Mouse (Mus musculus) stomach, postnatal 0 days (tissue): Measurements from ENCODE around the gene Nxpe3. TPM values are rescaled to one million over a fixed set of nuclear protein-coding genes. Genes with fewer than 3 reads are reported as not detected.
A peak's percentile ranks its signal among the peaks of the same experiment; 100 is the strongest.

Source experiments
- ATAC-seq: fragments of 200-750 bp; cut with Nextera tagmentation; 2 replicates; pipeline ENCODE4 v1.8.0; 2017; ENCODE audit not compliant: low FRiP score, low TSS enrichment
- DNase-seq: peaks from one replicate; pipeline ENCODE4 v3.0.0-alpha.2; 2016; ENCODE audit warnings: low spot score
- H3K27ac ChIP-seq: fragments of 300-500 bp; sonication (generic); replicated peaks from 2 replicates; pipeline ENCODE4 v1.5.1; 2014; ENCODE audit warnings: mild to moderate bottlenecking, control low read depth
- H3K27me3 ChIP-seq: fragments of 300-500 bp; sonication (generic); 2 replicates; pipeline ENCODE4 v1.6.1; 2014; ENCODE audit warnings: low read length; ENCODE audit not compliant: control insufficient read depth, insufficient read depth
- H3K36me3 ChIP-seq: fragments of 300-500 bp; sonication (generic); 2 replicates; pipeline ENCODE4 v1.6.1; 2014; ENCODE audit warnings: low read length, mixed read lengths; ENCODE audit not compliant: control insufficient read depth, insufficient read depth
- H3K4me1 ChIP-seq: fragments of 300-500 bp; sonication (generic); replicated peaks from 2 replicates; pipeline ENCODE4 v1.6.1; 2014; ENCODE audit warnings: antibody characterized with exemption; ENCODE audit not compliant: control insufficient read depth, insufficient read depth
- H3K4me2 ChIP-seq: fragments of 300-500 bp; sonication (generic); replicated peaks from 2 replicates; pipeline ENCODE4 v1.6.1; 2014; ENCODE audit warnings: low read depth, mild to moderate bottlenecking, control low read depth, moderate library complexity
- H3K4me3 ChIP-seq: fragments of 300-500 bp; sonication (generic); 2 replicates; pipeline ENCODE4 v1.5.1; 2014; ENCODE audit warnings: low read depth, low read length, control low read depth
- H3K9ac ChIP-seq: fragments of 300-500 bp; sonication (generic); 2 replicates; pipeline ENCODE4 v1.6.1; 2014; ENCODE audit warnings: mild to moderate bottlenecking, low read length, control low read depth, mixed read lengths
- H3K9me3 ChIP-seq: fragments of 300-500 bp; sonication (generic); 2 replicates; pipeline ENCODE4 v1.6.1; 2016; ENCODE audit warnings: low read length; ENCODE audit not compliant: control insufficient read depth
- CTCF ChIP-seq: IDR thresholded peaks from 2 replicates; pipeline ENCODE4 v1.5.1; 2016; ENCODE audit warnings: antibody characterized with exemption, low read depth, mild to moderate bottlenecking, moderate library complexity
- EP300 ChIP-seq: optimal IDR thresholded peaks from 2 replicates; pipeline ENCODE3; 2016; ENCODE audit warnings: antibody characterized with exemption
- WGBS: fragments of 180-500 bp; shearing (Covaris S2); extraction: QIAGEN DNeasy Blood & Tissue Kit; methylation state at CpG from one replicate; pipeline ENCODE4 v1.1.7; 2014; 5-methylcytosine and 5-hydroxymethylcytosine counted together
- polyA plus RNA-seq: library from polyadenylated mRNA; unstranded; fragments of >200 nt; fragmentation: Nextera tagmentation; extraction: Ambion mirVana; gene quantifications from 2 replicates; pipeline ENCODE4 v1.2.1, GENCODE M21; 2015

Nxpe3 gene
- polyA plus RNA-seq, 1 experiment from 2014 or later = 0.16 TPM

DNA sequence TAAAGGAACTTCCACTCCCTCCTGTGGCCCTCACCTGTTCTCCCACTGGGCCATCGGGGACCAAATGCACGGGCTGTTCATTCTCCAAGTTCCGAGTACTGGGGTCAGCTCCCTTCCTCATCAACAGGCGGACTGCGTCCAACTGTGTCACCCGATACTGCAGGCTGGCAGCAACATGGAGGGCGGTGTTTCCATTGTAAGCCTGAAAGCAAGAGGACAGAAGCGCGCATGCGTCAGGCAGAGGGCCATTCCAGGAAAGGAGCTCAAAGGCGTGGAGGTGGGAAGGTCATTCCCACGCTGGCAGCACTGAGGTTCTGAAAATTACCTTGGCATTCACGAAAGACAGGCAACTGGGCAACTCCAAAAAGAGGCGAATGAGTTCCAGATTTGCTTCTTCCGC is 81.2 kb downstream of the Nxpe3 start:
- H3K4me3 ChIP-seq = no peak overlapping the region
- no peak overlapping the region for H3K9ac ChIP-seq
- H3K27ac ChIP-seq = no peak overlapping the region
- H3K4me1 ChIP-seq = no peaks in the 10 kb centered on the region
- H3K36me3 ChIP-seq = peaks cover 42% of the 10 kb centered on the region
- DNase-seq (peak; percentile 23), ATAC-seq (no peak)
- TF ChIP-seq CTCF (no peak), EP300 (no peak)
- H3K9me3 ChIP-seq = no peaks in the 10 kb centered on the region
- no peak overlapping the region for H3K4me2 ChIP-seq
- no peaks in the 10 kb centered on the region for H3K27me3 ChIP-seq
- whole genome bisulfite sequencing = 85% methylated on average over 15 of the region's 15 CpGs

DNA sequence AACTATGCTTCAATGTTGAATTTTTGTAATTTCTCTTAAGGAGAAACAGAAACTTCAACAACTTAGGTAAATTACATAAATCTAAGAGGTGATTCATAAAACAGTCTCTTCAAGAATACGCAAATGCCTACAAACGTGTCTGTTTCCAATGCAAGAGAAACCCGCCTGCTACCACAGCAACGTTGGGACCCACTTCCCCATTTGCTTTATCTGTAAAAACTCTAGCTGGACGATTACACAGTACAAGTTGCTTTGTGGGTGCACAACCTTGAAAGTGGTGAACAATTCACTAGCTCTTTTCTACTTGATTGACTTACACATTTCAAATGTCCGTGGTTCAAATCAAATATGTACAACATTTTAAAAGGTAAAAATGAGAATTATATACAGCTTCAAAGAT is 83.3 kb downstream of the Nxpe3 start:
- no peak overlapping the region for H3K4me2 ChIP-seq
- H3K9me3 ChIP-seq = no peaks in the 10 kb centered on the region
- TF ChIP-seq CTCF (no peak), EP300 (no peak)
- no peaks in the 10 kb centered on the region for H3K27me3 ChIP-seq
- 86% methylated on average over 6 of the region's 6 CpGs for WGBS
- H3K9ac ChIP-seq = no peak overlapping the region
- ATAC-seq (no peak), DNase-seq (no peak)
- H3K27ac ChIP-seq = no peak overlapping the region
- H3K36me3 ChIP-seq = peaks cover 36% of the 10 kb centered on the region
- no peaks in the 10 kb centered on the region for H3K4me1 ChIP-seq
- H3K4me3 ChIP-seq = no peak overlapping the region

DNA sequence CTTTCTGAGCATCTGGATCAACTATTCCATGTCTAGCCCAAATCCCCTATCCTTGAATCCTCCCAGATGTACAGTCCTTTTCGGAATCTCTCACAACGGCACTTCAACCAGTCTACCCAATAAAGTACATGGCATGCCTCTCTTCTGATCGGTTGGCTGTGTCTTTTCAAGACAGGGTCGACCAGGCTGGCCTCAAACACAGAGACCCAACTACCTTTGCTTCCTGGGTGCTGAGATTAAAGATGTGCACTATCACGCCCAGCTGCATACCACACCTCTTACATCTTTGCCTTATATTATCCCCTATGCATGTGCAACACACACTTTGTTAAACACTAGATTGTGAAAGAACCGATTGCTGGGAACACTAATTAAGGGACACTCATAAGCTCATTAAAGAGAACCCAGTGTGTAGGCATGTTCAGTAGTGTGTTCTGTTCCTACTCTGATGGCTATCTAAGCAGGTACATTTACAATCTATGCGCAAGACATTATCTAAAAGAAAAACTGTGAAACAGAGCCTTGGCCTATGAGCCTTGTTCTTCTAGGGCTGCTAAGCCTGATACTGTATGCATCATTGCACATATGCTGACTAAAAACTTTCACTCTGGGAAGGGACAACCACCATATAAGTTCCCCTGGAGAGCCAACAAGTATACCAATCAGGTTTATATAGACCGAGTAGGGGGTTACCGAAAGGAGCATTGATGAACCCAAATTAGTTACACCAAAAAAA is 85.1 kb downstream of the Nxpe3 start:
- TF ChIP-seq CTCF (no peak), EP300 (no peak)
- Histone ChIP-seq H3K27me3 (no peaks in the 10 kb centered on the region), H3K4me3 (no peak overlapping the region), H3K4me2 (no peak overlapping the region), H3K9me3 (no peaks in the 10 kb centered on the region), H3K27ac (no peak overlapping the region), H3K36me3 (peaks cover 24% of the 10 kb centered on the region), H3K9ac (no peak overlapping the region), H3K4me1 (no peaks in the 10 kb centered on the region)
- WGBS = 91% methylated on average over 9 of the region's 9 CpGs
- DNase-seq = peak; percentile 27
- ATAC-seq = peak; percentile 35

DNA sequence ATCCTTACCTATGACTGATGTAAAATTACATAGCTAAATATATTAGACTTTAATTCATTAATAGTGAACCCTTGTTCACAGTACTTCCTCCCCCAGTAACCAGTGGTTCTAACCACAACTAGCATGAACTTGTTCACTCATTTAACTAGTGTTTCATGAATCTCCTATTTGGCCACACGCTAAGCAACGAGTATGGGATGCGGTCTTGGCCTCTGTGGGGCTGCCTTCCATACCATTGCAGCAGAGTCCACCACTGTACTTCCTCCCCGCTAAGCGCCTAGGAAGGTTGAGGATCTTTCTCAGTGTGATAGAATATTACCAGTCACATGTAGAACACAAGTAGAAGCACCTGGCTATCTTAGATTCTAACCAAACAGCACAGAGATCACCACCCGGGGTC is 85.7 kb downstream of the Nxpe3 start:
- TF ChIP-seq EP300 (no peak), CTCF (no peak)
- Histone ChIP-seq H3K4me3 (no peak overlapping the region), H3K27ac (no peak overlapping the region), H3K4me2 (no peak overlapping the region), H3K9me3 (no peaks in the 10 kb centered on the region), H3K9ac (no peak overlapping the region), H3K36me3 (peaks cover 22% of the 10 kb centered on the region), H3K4me1 (no peaks in the 10 kb centered on the region), H3K27me3 (no peaks in the 10 kb centered on the region)
- DNase-seq = peak; percentile 38
- WGBS = 94% methylated on average over 6 of the region's 6 CpGs
- peak; percentile 21 for ATAC-seq

DNA sequence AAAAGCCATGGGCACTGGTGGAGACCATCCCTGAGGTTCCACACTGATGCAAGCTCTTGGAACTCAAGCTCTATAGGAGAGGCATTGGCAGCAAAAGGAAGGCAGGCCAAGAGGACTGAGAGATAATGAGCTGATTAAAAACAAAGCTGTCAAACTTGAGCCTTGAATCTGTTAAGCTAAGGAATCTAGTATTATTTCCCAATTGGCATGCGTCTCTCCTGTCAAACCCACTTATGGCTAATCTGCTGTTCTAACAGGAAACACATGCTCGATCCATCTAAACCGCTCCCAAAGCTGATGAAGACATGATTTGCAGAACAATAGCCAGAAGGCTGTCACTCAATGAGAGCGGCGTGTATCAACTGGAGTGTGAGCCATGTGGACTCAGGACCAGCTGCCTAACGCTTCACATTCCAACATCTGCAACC is 87.6 kb downstream of the Nxpe3 start:
- H3K9ac ChIP-seq = no peak overlapping the region
- no peaks in the 10 kb centered on the region for H3K9me3 ChIP-seq
- H3K27me3 ChIP-seq = no peaks in the 10 kb centered on the region
- H3K4me3 ChIP-seq = no peak overlapping the region
- H3K36me3 ChIP-seq = peaks cover 7% of the 10 kb centered on the region; the same call in 1 of the 2 replicates
- ATAC-seq (no peak), DNase-seq (no peak)
- TF ChIP-seq EP300 (no peak), CTCF (no peak)
- no peak overlapping the region for H3K27ac ChIP-seq
- H3K4me2 ChIP-seq = no peak overlapping the region
- no peaks in the 10 kb centered on the region for H3K4me1 ChIP-seq
- WGBS = 39% methylated on average over 6 of the region's 6 CpGs

DNA sequence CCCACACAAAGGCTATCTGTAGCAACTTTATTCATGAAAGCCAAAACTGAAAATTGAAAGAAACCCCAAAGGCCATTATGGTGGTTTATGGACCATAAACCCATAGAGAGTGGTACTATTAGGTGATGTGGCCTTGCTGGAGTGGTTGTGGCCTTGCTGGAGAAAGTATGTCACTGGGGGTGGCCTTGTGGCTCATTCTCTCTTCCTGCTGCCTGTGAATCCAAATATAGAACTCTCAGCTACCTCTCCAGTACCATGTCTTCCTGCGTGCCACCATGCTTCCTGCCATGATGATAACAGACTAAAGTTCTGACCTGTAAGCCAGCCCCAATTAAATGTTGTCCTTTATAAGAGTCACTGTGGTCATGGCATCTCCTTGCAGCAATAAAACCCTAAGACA is 90.3 kb downstream of the Nxpe3 start:
- no peak overlapping the region for H3K27ac ChIP-seq
- TF ChIP-seq EP300 (no peak), CTCF (no peak)
- H3K9me3 ChIP-seq = no peaks in the 10 kb centered on the region
- 89% methylated on average over 1 of the region's 1 CpGs for WGBS
- no peak for ATAC-seq
- H3K36me3 ChIP-seq = no peaks in the 10 kb centered on the region
- no peaks in the 10 kb centered on the region for H3K4me1 ChIP-seq
- H3K4me2 ChIP-seq = no peak overlapping the region
- no peak overlapping the region for H3K4me3 ChIP-seq
- no peaks in the 10 kb centered on the region for H3K27me3 ChIP-seq
- no peak for DNase-seq
- no peak overlapping the region for H3K9ac ChIP-seq
